Mouse (Mus musculus): ENCODE measurements around the gene Slit3. TPM values are rescaled to one million over a fixed set of nuclear protein-coding genes. Genes with fewer than 3 reads are reported as not detected.

Gene Slit3
- polyA plus RNA-seq, 1 experiment from 2014 or later, result 0.03 TPM

DNA sequence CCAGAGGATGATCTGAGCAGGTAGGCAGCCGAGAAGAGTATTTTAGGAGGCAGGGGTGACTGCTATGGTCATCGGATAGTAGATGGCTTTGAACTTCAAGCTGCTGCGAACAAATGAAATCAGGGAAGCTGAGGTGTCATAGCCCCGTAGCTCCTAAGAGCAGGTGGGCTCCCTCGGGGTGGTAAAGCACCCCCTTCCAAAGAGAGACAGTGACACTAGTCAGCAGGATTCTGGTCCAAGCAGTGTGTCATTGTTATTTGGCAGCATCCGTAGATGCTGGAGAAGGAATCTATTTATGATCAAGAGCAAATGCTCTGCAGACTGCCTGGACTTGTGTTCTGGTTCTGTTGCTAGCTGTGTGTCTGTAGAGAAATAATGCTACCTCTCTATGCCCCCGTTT lies 154.3 kb downstream of the Slit3 start:
- no peak for TF ChIP-seq CTCF (IDR thresholded peaks at IDR 0.05)
- H3K27me3 ChIP-seq, result peaks cover 4% of the 10 kb centered on the region
- ChIA-PET CTCF (interaction anchor here (1.0 kb wide), 1 partner anchor 17 kb away, joined by 3 read pairs; no protein-coding TSS in a partner anchor), POLR2A (no interaction called here)
- in situ Hi-C loops (cut with MboI; ENCODE audit: low pct_unique_long_range_greater_than_20kb), result no loop called here
- ATAC-seq (no peak), DNase-seq (ENCODE audit: low read depth, low spot score) (no peak)

DNA sequence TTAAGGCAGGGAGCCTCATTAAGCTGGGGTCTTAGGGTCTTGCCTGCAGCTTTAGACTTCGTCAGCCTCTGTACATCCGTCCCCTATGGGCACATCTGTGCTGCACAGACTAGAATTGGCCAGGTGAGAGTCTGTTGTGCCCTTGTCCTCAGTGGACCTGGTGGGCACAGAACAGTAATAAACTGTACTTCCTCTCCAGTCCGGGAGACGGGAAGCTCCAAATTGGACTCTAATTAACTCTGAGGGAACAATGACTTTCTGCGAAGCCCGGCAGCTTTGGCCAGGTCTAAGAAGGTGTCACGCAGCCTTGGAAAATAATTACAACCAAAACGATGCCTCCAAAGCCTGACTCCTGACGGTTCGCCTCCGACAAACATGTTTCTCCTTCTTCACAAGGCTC lies 155.0 kb downstream of the Slit3 start:
- ChIA-PET POLR2A (no interaction called here), CTCF (no interaction called here)
- ATAC-seq (no peak), DNase-seq (ENCODE audit: low read depth, low spot score) (no peak)
- in situ Hi-C loops (cut with MboI; ENCODE audit: low pct_unique_long_range_greater_than_20kb), result no loop called here
- peaks cover 4% of the 10 kb centered on the region for H3K27me3 ChIP-seq
- TF ChIP-seq CTCF (IDR thresholded peaks at IDR 0.05), result no peak

DNA sequence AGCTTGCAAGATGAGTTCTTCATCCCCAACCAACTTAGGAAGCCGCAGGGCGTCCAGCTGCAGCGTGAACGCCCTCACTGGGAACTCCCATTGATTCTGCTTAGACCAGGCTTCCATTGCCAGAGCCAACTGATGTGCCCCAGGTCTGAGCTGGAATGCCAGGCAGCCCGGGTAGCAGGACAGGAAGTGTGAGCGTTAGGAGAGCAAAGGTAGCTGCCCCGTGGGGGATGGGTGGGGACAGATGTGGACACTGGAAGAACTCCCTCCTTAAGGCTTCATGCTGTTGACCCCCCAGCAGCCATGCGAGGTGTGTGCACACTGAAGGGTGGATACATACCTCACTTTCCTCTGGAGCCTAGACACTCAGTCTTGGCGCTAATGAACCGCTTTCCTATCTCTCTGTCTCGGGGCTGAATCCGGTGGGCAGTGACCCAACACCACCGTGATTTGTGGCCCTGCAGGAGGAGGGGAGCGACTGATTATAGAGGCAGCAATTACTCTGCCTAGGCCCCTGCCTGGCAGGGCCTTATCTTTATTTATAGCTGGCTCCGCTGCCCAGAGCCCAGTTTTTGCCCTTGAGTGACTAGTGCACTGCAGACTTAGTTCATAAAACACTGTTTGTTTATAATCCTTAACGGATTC lies 157.2 kb downstream of the Slit3 start:
- ChIA-PET CTCF (no interaction called here), POLR2A (no interaction called here)
- DNase-seq (ENCODE audit: low read depth, low spot score) (no peak), ATAC-seq (no peak)
- TF ChIP-seq CTCF (IDR thresholded peaks at IDR 0.05), result no peak
- peaks cover 1% of the 10 kb centered on the region for H3K27me3 ChIP-seq
- in situ Hi-C loops (cut with MboI; ENCODE audit: low pct_unique_long_range_greater_than_20kb), result no loop called here

DNA sequence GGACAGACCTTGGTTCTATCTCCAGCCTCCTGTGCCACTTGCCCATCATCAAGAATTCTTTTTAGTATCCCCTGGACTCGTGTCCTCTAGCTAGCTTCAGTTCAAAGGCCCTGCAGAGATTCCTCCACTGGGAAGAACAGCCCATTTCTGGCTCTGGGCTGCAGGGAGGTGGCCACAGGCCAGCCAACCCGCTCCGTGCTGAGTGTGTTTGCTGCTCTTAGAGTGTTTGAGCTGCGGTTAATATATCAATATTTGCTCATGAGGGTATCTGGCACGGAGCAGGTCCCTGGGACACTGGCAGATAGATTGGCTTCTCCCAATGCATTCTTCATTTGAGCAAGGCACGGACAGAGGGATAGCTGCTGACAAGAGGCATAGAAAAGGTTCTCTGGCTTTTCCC lies 159.8 kb downstream of the Slit3 start:
- no peak for TF ChIP-seq CTCF (IDR thresholded peaks at IDR 0.05)
- no peaks in the 10 kb centered on the region for H3K27me3 ChIP-seq
- CTCF ChIA-PET, result interaction anchor here (1.8 kb wide), 1 partner anchor 17 kb away, joined by 3 read pairs; no protein-coding TSS in a partner anchor
- no peak for ATAC-seq
- in situ Hi-C loops (cut with MboI; ENCODE audit: low pct_unique_long_range_greater_than_20kb), result no loop called here
- no peak for DNase-seq (ENCODE audit: low read depth, low spot score)
- POLR2A ChIA-PET, result no interaction called here

DNA sequence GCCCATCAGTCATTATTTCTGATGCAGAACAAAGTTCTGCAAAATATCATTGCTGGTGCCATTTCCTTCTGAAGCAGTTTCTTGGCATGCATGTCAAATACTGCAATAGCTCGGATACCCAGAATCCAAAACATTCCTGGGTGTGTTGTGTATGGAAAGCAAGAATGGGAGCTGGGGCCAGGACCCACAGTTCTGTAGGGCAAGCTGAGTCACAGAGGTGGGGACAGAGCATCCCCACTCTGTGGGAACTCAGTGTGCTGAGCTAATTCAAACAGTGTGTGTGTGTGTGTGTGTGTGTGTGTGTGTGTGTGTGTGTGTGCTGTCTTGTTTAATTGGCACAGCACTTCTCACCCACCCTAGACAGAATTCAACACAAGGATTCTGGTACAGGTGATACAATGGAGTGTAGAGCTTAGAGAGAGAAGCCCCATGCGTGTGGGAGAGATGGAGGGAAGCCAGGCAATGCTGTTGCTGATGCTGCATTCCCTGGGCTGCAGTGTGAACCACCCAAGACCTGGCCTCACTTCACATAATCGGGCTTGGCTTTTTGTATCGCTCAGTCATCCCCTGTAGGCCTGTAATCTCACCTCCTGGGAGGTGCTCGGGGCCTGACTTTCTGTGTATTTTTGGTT lies 161.1 kb downstream of the Slit3 start:
- no peaks in the 10 kb centered on the region for H3K27me3 ChIP-seq
- CTCF ChIA-PET, result interaction anchor here (1.3 to 1.8 kb wide), 2 partner anchors 11 to 18 kb away, joined by 3 to 6 read pairs; no protein-coding TSS in a partner anchor
- DNase-seq (ENCODE audit: low read depth, low spot score), result no peak
- no peak for ATAC-seq
- POLR2A ChIA-PET, result no interaction called here
- no peak for TF ChIP-seq CTCF (IDR thresholded peaks at IDR 0.05)
- in situ Hi-C loops (cut with MboI; ENCODE audit: low pct_unique_long_range_greater_than_20kb), result no loop called here

DNA sequence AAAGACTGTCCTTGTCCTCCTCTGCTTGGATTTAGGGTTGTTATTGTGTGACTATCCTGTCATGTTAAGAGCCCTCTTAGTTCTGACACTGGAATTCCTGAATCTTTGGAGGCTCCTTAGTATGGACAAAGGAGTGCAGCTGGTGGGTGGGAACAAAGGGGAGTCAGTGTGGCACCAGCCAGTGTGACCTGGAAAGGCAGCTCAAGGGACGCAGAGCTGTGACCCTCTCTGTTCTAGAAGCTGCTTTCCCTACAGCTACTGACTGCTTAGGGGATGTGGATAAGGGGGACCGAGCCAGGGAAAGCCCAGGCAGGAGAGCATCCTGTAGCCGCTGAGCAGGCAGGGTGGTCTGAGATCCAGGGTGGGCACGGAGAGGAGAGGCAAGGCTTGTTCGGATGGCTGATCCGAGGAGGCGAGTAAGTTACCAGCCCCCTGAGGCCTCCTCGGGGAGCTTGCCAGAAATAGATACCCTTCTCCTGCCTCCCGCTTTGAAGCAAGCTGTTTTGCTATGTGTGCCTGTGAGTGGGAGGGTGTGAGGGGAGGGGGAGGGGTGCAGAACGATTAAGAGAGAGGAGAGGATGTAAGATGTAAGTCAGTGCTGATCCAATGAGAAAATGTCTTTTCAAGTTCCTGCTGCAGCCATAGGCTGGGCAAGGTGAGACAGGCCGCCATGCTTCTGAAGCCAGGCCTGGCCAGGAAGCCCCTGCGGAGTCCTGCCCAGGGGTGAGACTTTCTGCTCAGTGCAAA lies 162.0 kb downstream of the Slit3 start:
- CTCF ChIA-PET, result interaction anchor here (1.3 kb wide), 1 partner anchor 12 kb away, joined by 6 read pairs; no protein-coding TSS in a partner anchor
- no peak for TF ChIP-seq CTCF (IDR thresholded peaks at IDR 0.05)
- POLR2A ChIA-PET, result no interaction called here
- no peaks in the 10 kb centered on the region for H3K27me3 ChIP-seq
- DNase-seq (ENCODE audit: low read depth, low spot score) (no peak), ATAC-seq (no peak)
- in situ Hi-C loops (cut with MboI; ENCODE audit: low pct_unique_long_range_greater_than_20kb), result no loop called here

DNA sequence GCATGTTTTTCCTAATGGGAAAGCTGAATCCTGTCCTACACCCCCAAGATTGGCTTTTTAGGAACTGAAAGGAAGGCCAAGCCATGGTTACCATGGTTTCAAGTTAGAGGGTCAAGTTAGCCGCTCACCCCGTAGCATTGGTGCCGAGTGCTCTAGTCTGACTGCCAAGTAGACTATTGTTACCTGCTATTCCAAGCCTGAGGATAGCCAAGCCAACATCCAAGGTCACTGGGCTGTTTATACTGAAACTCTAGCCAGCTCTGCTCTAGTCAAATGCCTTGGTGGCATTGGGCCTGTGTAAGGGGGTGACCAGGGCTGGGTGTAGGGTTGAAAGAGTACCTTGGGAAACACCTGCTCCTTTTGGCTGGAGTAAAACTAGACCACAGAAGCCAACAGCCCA lies 162.7 kb downstream of the Slit3 start:
- DNase-seq (ENCODE audit: low read depth, low spot score), result no peak
- ATAC-seq, result no peak
- in situ Hi-C loops (cut with MboI; ENCODE audit: low pct_unique_long_range_greater_than_20kb), result no loop called here
- no peaks in the 10 kb centered on the region for H3K27me3 ChIP-seq
- ChIA-PET POLR2A (no interaction called here), CTCF (no interaction called here)
- no peak for TF ChIP-seq CTCF (IDR thresholded peaks at IDR 0.05)

DNA sequence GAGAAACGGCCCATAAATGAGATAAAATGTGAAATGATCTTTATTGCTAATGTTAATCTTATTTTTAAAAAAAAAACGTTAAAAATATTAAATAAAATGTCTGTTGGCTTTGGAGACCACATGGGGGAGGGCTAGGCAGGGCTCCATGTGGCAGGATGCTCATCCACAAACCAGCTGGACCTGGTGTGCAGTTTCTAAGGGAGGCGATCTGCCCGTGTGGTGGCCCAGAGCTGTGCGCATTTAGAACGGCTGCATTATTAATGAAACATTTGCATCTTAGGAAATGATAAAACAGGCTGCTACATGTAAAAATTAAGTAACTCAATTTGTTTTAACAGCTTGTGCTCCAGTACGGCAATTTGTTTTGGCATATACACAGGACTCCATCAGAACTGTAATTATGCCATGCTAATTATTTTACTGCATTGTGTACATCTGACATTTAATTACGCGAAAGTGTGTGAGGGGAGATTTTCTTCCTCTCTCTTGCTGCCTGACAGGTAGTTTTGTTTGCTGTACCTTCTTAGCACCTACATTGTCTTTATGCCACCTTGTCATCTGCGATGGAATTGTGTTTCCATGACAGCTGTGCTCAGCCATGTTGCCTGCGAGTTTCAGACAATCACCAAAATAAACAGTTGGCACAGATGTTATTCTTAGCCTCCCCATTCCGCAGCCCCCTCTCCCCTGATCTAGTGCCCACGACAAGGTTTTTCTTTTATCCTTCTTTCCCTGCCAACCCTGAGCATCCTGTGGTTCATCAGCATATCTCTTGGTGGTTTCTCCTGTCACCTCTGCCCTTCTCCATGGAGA lies 165.8 kb downstream of the Slit3 start:
- DNase-seq (ENCODE audit: low read depth, low spot score), result no peak
- ChIA-PET POLR2A (no interaction called here), CTCF (no interaction called here)
- no peak for ATAC-seq
- no peaks in the 10 kb centered on the region for H3K27me3 ChIP-seq
- TF ChIP-seq CTCF (IDR thresholded peaks at IDR 0.05), result no peak
- in situ Hi-C loops (cut with MboI; ENCODE audit: low pct_unique_long_range_greater_than_20kb), result no loop called here

DNA sequence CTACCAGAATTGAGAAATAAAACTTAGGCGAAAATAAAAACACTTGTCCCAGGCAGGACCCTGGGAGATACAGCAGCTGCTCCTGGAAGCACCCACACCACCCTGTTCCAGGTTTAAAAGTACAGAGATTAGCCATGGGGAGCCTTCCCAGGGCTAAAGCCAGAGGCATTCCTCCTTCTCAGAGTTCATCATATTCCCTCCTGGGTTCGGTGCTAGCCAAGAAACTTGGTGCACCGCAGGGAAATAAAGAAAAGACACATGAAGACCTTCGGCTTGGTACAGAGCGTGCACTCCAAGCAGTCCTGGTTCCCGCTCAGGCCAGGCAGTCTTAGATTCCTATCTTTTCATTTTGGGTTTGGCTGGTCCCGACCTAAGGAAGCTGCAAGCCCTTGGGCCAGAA lies 167.0 kb downstream of the Slit3 start:
- no peak for TF ChIP-seq CTCF (IDR thresholded peaks at IDR 0.05)
- ChIA-PET POLR2A (no interaction called here), CTCF (no interaction called here)
- H3K27me3 ChIP-seq, result no peaks in the 10 kb centered on the region
- in situ Hi-C loops (cut with MboI; ENCODE audit: low pct_unique_long_range_greater_than_20kb), result no loop called here
- no peak for ATAC-seq
- DNase-seq (ENCODE audit: low read depth, low spot score), result no peak

DNA sequence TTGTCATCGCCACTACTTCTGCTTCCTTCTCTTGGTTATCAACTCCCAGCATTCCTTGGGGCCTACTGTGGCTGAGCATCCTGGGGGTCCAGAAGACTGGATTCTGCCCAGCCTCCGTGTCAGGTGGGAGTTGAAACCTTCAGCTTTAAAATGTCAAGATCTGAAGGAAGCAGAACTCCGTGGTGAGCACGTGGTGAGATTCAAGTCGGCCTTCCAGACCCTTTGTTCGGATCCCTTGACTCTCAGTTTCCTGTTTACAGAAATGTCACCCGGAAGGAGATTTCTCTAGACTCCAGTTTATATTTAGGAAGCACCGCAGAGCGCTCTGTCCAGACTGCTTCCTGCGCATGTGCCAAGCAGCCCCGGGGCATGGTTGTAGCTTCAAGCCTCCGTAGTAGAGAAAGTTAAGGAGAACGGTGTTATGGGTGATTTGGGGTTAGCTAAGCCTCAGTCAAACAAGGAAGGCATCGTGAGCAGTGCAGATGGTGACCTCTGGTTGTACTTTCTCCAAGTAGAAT lies 167.8 kb downstream of the Slit3 start:
- no peak for DNase-seq (ENCODE audit: low read depth, low spot score)
- no peak for TF ChIP-seq CTCF (IDR thresholded peaks at IDR 0.05)
- in situ Hi-C loops (cut with MboI; ENCODE audit: low pct_unique_long_range_greater_than_20kb), result no loop called here
- CTCF ChIA-PET, result no interaction called here
- no peaks in the 10 kb centered on the region for H3K27me3 ChIP-seq
- no peak for ATAC-seq
- POLR2A ChIA-PET, result no interaction called here

Data from Patski (cell line).